Mouse (Mus musculus): ENCODE measurements around the gene Lamtor5.

DNA sequence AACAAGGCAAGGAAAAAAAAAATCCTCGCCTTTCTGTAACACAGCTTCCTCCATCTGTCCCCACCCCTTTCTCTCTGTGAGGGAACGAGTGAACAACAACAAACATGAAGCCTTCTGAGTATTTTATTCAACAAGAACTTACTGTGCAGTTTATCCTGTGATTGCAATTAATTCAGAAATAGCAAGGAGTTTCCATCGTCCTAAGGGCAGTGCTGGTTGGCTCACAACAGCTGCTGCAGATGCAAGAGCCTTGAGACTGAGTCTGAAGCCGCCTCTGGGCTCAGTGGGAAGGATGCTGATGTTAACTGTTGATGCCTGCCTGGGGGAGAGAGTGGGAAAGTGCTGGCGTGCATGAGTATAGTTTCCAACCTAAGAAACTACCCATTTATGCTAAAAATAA is 20.7 kb upstream of the Lamtor5 start:
- TF ChIP-seq CTCF (IDR thresholded peaks at IDR 0.05; ENCODE audit: low read depth, low read length), result no peak
- no peak for TF ChIP-seq POLR2A (IDR thresholded peaks at IDR 0.05; ENCODE audit: borderline replicate concordance, low read depth, low read length)

All from bone marrow macrophage, adult 2 months (primary cell).